Comparison of ENCODE assay signal across 14 mouse cellular contexts in genomic region chr4:136944558-136945350, GRCm38 (mm10). TPM values are rescaled to one million over a fixed set of nuclear protein-coding genes. Genes with fewer than 3 reads are reported as not detected.
A peak's percentile ranks its signal among the peaks of the same experiment; 100 is the strongest.
DNase-seq lines count a peak whose midpoint lies in the region; ATAC-seq and TF ChIP-seq lines count a peak whose summit lies in the region.
"Had no signal": no experiment of that assay in that cellular context is flagged by ENCODE, and none has a peak within 500 bp of the region (broad histone marks: within the 10 kb centered on the region; RNA-seq: fewer than 3 reads in every experiment).

No protein-coding gene starts in this region.

- TF ChIP-seq CTCF in kidney, adult 2 months (conservative IDR thresholded peaks at IDR 0.05; ENCODE audit: insufficient read depth, insufficient read length, low read depth, low read length) = no peak

- H3K9ac ChIP-seq in kidney, embryonic 16.5 days (replicated peaks; ENCODE audit: low read length) = no peak overlapping the region
- no peak overlapping the region for H3K9ac ChIP-seq in neural tube, embryonic 13.5 days
- no peak overlapping the region for H3K9ac ChIP-seq in limb, embryonic 14.5 days (ENCODE audit: low read depth, low read length, severe bottlenecking)

- ATAC-seq in cerebellum, adult (ENCODE audit: insufficient number of reproducible peaks, low FRiP score, low TSS enrichment) = no peak
- ATAC-seq in kidney, embryonic 16.5 days (ENCODE audit: low FRiP score, low TSS enrichment) = peak; percentile 29; the same call in 1 of the 2 replicates
- ATAC-seq in neural tube, embryonic 13.5 days (ENCODE audit: low read depth) = no peak
- no peak for ATAC-seq in limb, embryonic 14.5 days (ENCODE audit: low FRiP score, low read depth)

- no peaks in the 10 kb centered on the region for H3K36me3 ChIP-seq in kidney, embryonic 16.5 days (ENCODE audit: insufficient read depth, low read length)
- H3K36me3 ChIP-seq in kidney, adult 2 months (ENCODE audit: control insufficient read depth, insufficient read depth, low read length) = no peaks in the 10 kb centered on the region
- H3K36me3 ChIP-seq in neural tube, embryonic 13.5 days = no peaks in the 10 kb centered on the region
- H3K36me3 ChIP-seq in limb, embryonic 14.5 days (ENCODE audit: control insufficient read depth, insufficient read depth, low read length) = no peaks in the 10 kb centered on the region

- DNase-seq in cerebellum, adult 11-12 months = peak; percentile 60
- no peak for DNase-seq in kidney, adult 2 months
- DNase-seq in neural tube, embryonic 10.5 days (ENCODE audit: extremely low spot score, low spot score) = no peak
- peak; percentile 5 for DNase-seq in limb, embryonic 14.5 days (ENCODE audit: low spot score)
- DNase-seq in right cerebral cortex, adult 18-20 months = no peak
- DNase-seq: gastrocnemius, postnatal 14 days; heart, postnatal 10 days; kidney, postnatal 36 days; lung, postnatal 14 days; thymus, adult 2 months had no signal

- H3K9me3 ChIP-seq in kidney, embryonic 16.5 days (ENCODE audit: low read length) = no peaks in the 10 kb centered on the region
- no peaks in the 10 kb centered on the region for H3K9me3 ChIP-seq in neural tube, embryonic 13.5 days
- H3K9me3 ChIP-seq in limb, embryonic 14.5 days (ENCODE audit: control insufficient read depth, low read length) = no peaks in the 10 kb centered on the region

- H3K4me3 ChIP-seq in kidney, embryonic 16.5 days (ENCODE audit: low read length) = no peak overlapping the region
- no peak overlapping the region for H3K4me3 ChIP-seq in kidney, adult 2 months (ENCODE audit: insufficient read depth, low read depth, low read length)
- no peak overlapping the region for H3K4me3 ChIP-seq in neural tube, embryonic 13.5 days
- no peak overlapping the region for H3K4me3 ChIP-seq in limb, embryonic 14.5 days (replicated peaks; ENCODE audit: low read length)

- H3K4me2 ChIP-seq in kidney, embryonic 16.5 days (replicated peaks; ENCODE audit: low read depth, low read length) = no peak overlapping the region
- no peak overlapping the region for H3K4me2 ChIP-seq in neural tube, embryonic 13.5 days
- no peak overlapping the region for H3K4me2 ChIP-seq in limb, embryonic 14.5 days (replicated peaks; ENCODE audit: low read depth, low read length, severe bottlenecking)

- 64% methylated on average over 11 of the region's 11 CpGs for WGBS in kidney, embryonic 16.5 days
- WGBS in kidney, adult 2 months = 70% methylated on average over 11 of the region's 11 CpGs
- 69% methylated on average over 11 of the region's 11 CpGs for WGBS in neural tube, embryonic 13.5 days
- WGBS in limb, embryonic 14.5 days = 70% methylated on average over 11 of the region's 11 CpGs

- peaks cover 14% of the 10 kb centered on the region; the same call in 1 of the 2 replicates for H3K27me3 ChIP-seq in kidney, embryonic 16.5 days (ENCODE audit: insufficient read depth, low read length)
- no peaks in the 10 kb centered on the region for H3K27me3 ChIP-seq in kidney, adult 2 months (replicated peaks; ENCODE audit: control insufficient read depth, insufficient read depth, low read length)
- H3K27me3 ChIP-seq in neural tube, embryonic 13.5 days = peaks cover 8% of the 10 kb centered on the region; the same call in 1 of the 2 replicates
- no peaks in the 10 kb centered on the region for H3K27me3 ChIP-seq in limb, embryonic 14.5 days (ENCODE audit: control insufficient read depth, insufficient read depth, low read length)

- peaks cover 7% of the 10 kb centered on the region for H3K4me1 ChIP-seq in kidney, embryonic 16.5 days (ENCODE audit: insufficient read depth, low read length)
- no peaks in the 10 kb centered on the region for H3K4me1 ChIP-seq in kidney, adult 2 months (ENCODE audit: control insufficient read depth, insufficient read depth, low read length)
- peaks cover 60% of the 10 kb centered on the region for H3K4me1 ChIP-seq in neural tube, embryonic 13.5 days (replicated peaks)
- H3K4me1 ChIP-seq in limb, embryonic 14.5 days (ENCODE audit: control insufficient read depth, insufficient read depth, low read length) = 0 out of 2 replicates have a peak, but pooled peaks cover 3% of the 10 kb centered on the region

- H3K27ac ChIP-seq in kidney, embryonic 16.5 days (ENCODE audit: low read length) = no peak overlapping the region
- H3K27ac ChIP-seq in kidney, adult 2 months (ENCODE audit: insufficient read depth, low read depth, low read length) = no peak overlapping the region
- H3K27ac ChIP-seq in neural tube, embryonic 13.5 days (replicated peaks) = 0 out of 2 replicates have a peak overlapping the region, but pooled peaks have one; percentile 42
- H3K27ac ChIP-seq in limb, embryonic 14.5 days (replicated peaks; ENCODE audit: low read depth, low read length) = 0 out of 2 replicates have a peak overlapping the region, but pooled peaks have one; percentile 13
- H3K27ac ChIP-seq: hindbrain, postnatal 0 days had no signal

- no peak for TF ChIP-seq POLR2A in kidney, adult 2 months (IDR thresholded peaks at IDR 0.05; ENCODE audit: low read depth, low read length)
- TF ChIP-seq POLR2A in limb, embryonic 14.5 days (IDR thresholded peaks at IDR 0.05; ENCODE audit: borderline replicate concordance, extremely low read depth, insufficient read depth, insufficient read length) = no peak

RNA-seq across cellular contexts. Expression of gene Epha8, which starts 11.9 kb away (rescaled TPM):
- 0.06 and 0.50 TPM in 2 replicates for polyA plus RNA-seq in kidney, embryonic 16.5 days (2015; fragmentation: Nextera tagmentation; extraction: Ambion mirVana)
- polyA plus RNA-seq in kidney, adult 2 months (2012; rRNA removed) = 0.04 and 0.06 TPM in 2 replicates
- 8.0 and 9.1 TPM in 2 replicates for polyA plus RNA-seq in neural tube, embryonic 13.5 days (2015; fragmentation: Nextera tagmentation; extraction: Ambion mirVana)
- 6.0 and 7.1 TPM in 2 replicates for polyA plus RNA-seq in limb, embryonic 14.5 days (2012; rRNA removed)
- polyA plus RNA-seq in limb, embryonic 14.5 days (2014; fragmentation: Nextera tagmentation; extraction: Ambion mirVana) = 1.8 and 2.3 TPM in 2 replicates

RNA-seq across cellular contexts. Expression of gene C1qa, which starts 46.2 kb away (rescaled TPM):
- polyA plus RNA-seq in kidney, embryonic 16.5 days (2015; fragmentation: Nextera tagmentation; extraction: Ambion mirVana) = 21.9 and 26.4 TPM in 2 replicates
- 36.1 and 43.7 TPM in 2 replicates for polyA plus RNA-seq in kidney, adult 2 months (2012; rRNA removed)
- 23.2 and 28.5 TPM in 2 replicates for polyA plus RNA-seq in neural tube, embryonic 13.5 days (2015; fragmentation: Nextera tagmentation; extraction: Ambion mirVana)
- 27.9 and 34.9 TPM in 2 replicates for polyA plus RNA-seq in limb, embryonic 14.5 days (2012; rRNA removed)
- 40.1 and 46.2 TPM in 2 replicates for polyA plus RNA-seq in limb, embryonic 14.5 days (2014; fragmentation: Nextera tagmentation; extraction: Ambion mirVana)

RNA-seq across cellular contexts. Expression of gene C1qc, which starts 51.9 kb away (rescaled TPM):
- 14.7 and 17.9 TPM in 2 replicates for polyA plus RNA-seq in kidney, embryonic 16.5 days (2015; fragmentation: Nextera tagmentation; extraction: Ambion mirVana)
- polyA plus RNA-seq in kidney, adult 2 months (2012; rRNA removed) = 42.7 and 51.9 TPM in 2 replicates
- polyA plus RNA-seq in neural tube, embryonic 13.5 days (2015; fragmentation: Nextera tagmentation; extraction: Ambion mirVana) = 24.7 and 25.5 TPM in 2 replicates
- 36.7 and 44.6 TPM in 2 replicates for polyA plus RNA-seq in limb, embryonic 14.5 days (2012; rRNA removed)
- 40.5 and 43.2 TPM in 2 replicates for polyA plus RNA-seq in limb, embryonic 14.5 days (2014; fragmentation: Nextera tagmentation; extraction: Ambion mirVana)

RNA-seq across cellular contexts. Expression of gene C1qb, which starts 58.8 kb away (rescaled TPM):
- polyA plus RNA-seq in kidney, embryonic 16.5 days (2015; fragmentation: Nextera tagmentation; extraction: Ambion mirVana) = 40.1 and 44.3 TPM in 2 replicates
- 52.2 and 58.5 TPM in 2 replicates for polyA plus RNA-seq in kidney, adult 2 months (2012; rRNA removed)
- 47.3 and 50.5 TPM in 2 replicates for polyA plus RNA-seq in neural tube, embryonic 13.5 days (2015; fragmentation: Nextera tagmentation; extraction: Ambion mirVana)
- 56.2 and 66.4 TPM in 2 replicates for polyA plus RNA-seq in limb, embryonic 14.5 days (2012; rRNA removed)
- polyA plus RNA-seq in limb, embryonic 14.5 days (2014; fragmentation: Nextera tagmentation; extraction: Ambion mirVana) = 81.2 and 81.8 TPM in 2 replicates

Comparison
In these comparisons a context has a peak if more than half of its experiments do, and no peak if none do; other contexts are left out.
1. DNase-seq: peak in cerebellum, adult 11-12 months (single experiment) and limb, embryonic 14.5 days (single experiment); none in kidney, adult 2 months (single experiment), neural tube, embryonic 10.5 days (single experiment) and right cerebral cortex, adult 18-20 months (single experiment).
2. H3K27ac ChIP-seq: peak in neural tube, embryonic 13.5 days (single experiment) and limb, embryonic 14.5 days (single experiment); none in kidney, embryonic 16.5 days (single experiment) and kidney, adult 2 months (single experiment).